Mouse (Mus musculus) E14TG2a.4 (cell line): ENCODE measurements around the gene Yaf2.
A peak's percentile ranks its signal among the peaks of the same experiment; 100 is the strongest.

Source experiments
- H3K27me3 ChIP-seq: 2 replicates; pipeline ENCODE4 v1.6.1; 2014; ENCODE audit warnings: low read length, control low read depth; ENCODE audit not compliant: insufficient read depth
- H3K36me3 ChIP-seq: 2 replicates; pipeline ENCODE4 v1.6.1; 2014; ENCODE audit warnings: low read length, control low read depth; ENCODE audit not compliant: insufficient read depth
- H3K4me1 ChIP-seq: replicated peaks from 2 replicates; pipeline ENCODE4 v1.6.1; 2014; ENCODE audit warnings: low read depth, low read length, control low read depth
- H3K4me3 ChIP-seq: replicated peaks from 2 replicates; pipeline ENCODE4 v1.5.1; 2014; ENCODE audit warnings: mild to moderate bottlenecking, low read length
- H3K9me3 ChIP-seq: 2 replicates; pipeline ENCODE4 v1.6.1; 2014; ENCODE audit warnings: low read length, control low read depth
- CTCF ChIP-seq: conservative IDR thresholded peaks from 2 replicates; pipeline ENCODE4 v1.5.1; 2014; ENCODE audit warnings: low read length
- NANOG ChIP-seq: IDR thresholded peaks from 2 replicates; pipeline ENCODE4 v1.6.1; 2014; ENCODE audit warnings: borderline replicate concordance, low read length, mixed read lengths
- POU5F1 ChIP-seq: IDR thresholded peaks from 2 replicates; pipeline ENCODE4 v1.6.1; 2014; ENCODE audit warnings: low read length, borderline replicate concordance

Gene Yaf2

GRCm38 (mm10) chr15:93274679-93275583, 61.8 kb downstream of the Yaf2 start, which contains the start of gene Gxylt1:
TSS of gene Gxylt1 (minus strand) at chr15:93275179.
- TF ChIP-seq NANOG, result no peak
- no peak for TF ChIP-seq POU5F1
- no peak for TF ChIP-seq CTCF
- Histone ChIP-seq H3K27me3 (peaks cover 4% of the 10 kb centered on the region; the same call in 1 of the 2 replicates), H3K36me3 (peaks cover under 1% of the 10 kb centered on the region; the same call in 1 of the 2 replicates), H3K4me3 (peak within 1 kb of the TSS; percentile 90), H3K9me3 (no peaks in the 10 kb centered on the region), H3K4me1 (peaks cover 44% of the 10 kb centered on the region)

GRCm38 (mm10) chr15:93273788-93274678, 62.7 kb downstream of the Yaf2 start:
- peaks cover 48% of the 10 kb centered on the region for H3K4me1 ChIP-seq
- peak overlapping the region; percentile 90 for H3K4me3 ChIP-seq
- no peaks in the 10 kb centered on the region for H3K9me3 ChIP-seq
- H3K36me3 ChIP-seq, result peaks cover 5% of the 10 kb centered on the region; the same call in 1 of the 2 replicates
- H3K27me3 ChIP-seq, result peaks cover 4% of the 10 kb centered on the region; the same call in 1 of the 2 replicates
- TF ChIP-seq CTCF, result no peak

GRCm38 (mm10) chr15:93272948-93273347, 63.8 kb downstream of the Yaf2 start:
- H3K9me3 ChIP-seq, result no peaks in the 10 kb centered on the region
- TF ChIP-seq POU5F1, result no peak
- TF ChIP-seq NANOG, result no peak
- no peak for TF ChIP-seq CTCF
- H3K4me3 ChIP-seq, result no peak overlapping the region
- peaks cover 48% of the 10 kb centered on the region for H3K4me1 ChIP-seq
- peaks cover 5% of the 10 kb centered on the region; the same call in 1 of the 2 replicates for H3K36me3 ChIP-seq
- peaks cover 4% of the 10 kb centered on the region; the same call in 1 of the 2 replicates for H3K27me3 ChIP-seq

GRCm38 (mm10) chr15:93270289-93270855, 66.4 kb downstream of the Yaf2 start:
- TF ChIP-seq POU5F1 (no peak), NANOG (no peak), CTCF (no peak)
- H3K36me3 ChIP-seq, result peaks cover 5% of the 10 kb centered on the region; the same call in 1 of the 2 replicates
- H3K9me3 ChIP-seq, result no peaks in the 10 kb centered on the region
- no peaks in the 10 kb centered on the region for H3K27me3 ChIP-seq
- 0 out of 2 replicates have a peak overlapping the region, but pooled peaks have one; percentile 17 for H3K4me3 ChIP-seq
- H3K4me1 ChIP-seq, result peaks cover 33% of the 10 kb centered on the region

GRCm38 (mm10) chr15:93269572-93269971, 67.2 kb downstream of the Yaf2 start:
- H3K4me1 ChIP-seq, result peaks cover 33% of the 10 kb centered on the region
- H3K4me3 ChIP-seq, result no peak overlapping the region
- TF ChIP-seq CTCF, result no peak
- H3K36me3 ChIP-seq, result peaks cover 12% of the 10 kb centered on the region
- no peaks in the 10 kb centered on the region for H3K27me3 ChIP-seq
- H3K9me3 ChIP-seq, result no peaks in the 10 kb centered on the region

- H3K36me3 ChIP-seq, result peaks cover 17% of the 10 kb centered on the region
- no peaks in the 10 kb centered on the region for H3K27me3 ChIP-seq
- no peak overlapping the region for H3K4me3 ChIP-seq
- no peak for TF ChIP-seq CTCF
- TF ChIP-seq POU5F1, result no peak
- TF ChIP-seq NANOG, result no peak
- H3K9me3 ChIP-seq, result no peaks in the 10 kb centered on the region
- peaks cover 21% of the 10 kb centered on the region for H3K4me1 ChIP-seq
Measured at GRCm38 (mm10) chr15:93268001-93268400, 68.7 kb downstream of the Yaf2 start.

- Histone ChIP-seq H3K36me3 (peaks cover 17% of the 10 kb centered on the region), H3K27me3 (no peaks in the 10 kb centered on the region), H3K4me3 (no peak overlapping the region), H3K9me3 (no peaks in the 10 kb centered on the region), H3K4me1 (peaks cover 19% of the 10 kb centered on the region)
- TF ChIP-seq CTCF (no peak), POU5F1 (no peak), NANOG (no peak)
Measured at GRCm38 (mm10) chr15:93267479-93267878, 69.3 kb downstream of the Yaf2 start.

- Histone ChIP-seq H3K4me3 (no peak overlapping the region), H3K9me3 (no peaks in the 10 kb centered on the region)
- TF ChIP-seq POU5F1 (no peak), CTCF (no peak), NANOG (no peak)
Measured at GRCm38 (mm10) chr15:93266361-93266760, 70.4 kb downstream of the Yaf2 start.

More at GRCm38 (mm10) chr15:93266361-93266760, 70.4 kb downstream of the Yaf2 start:
- peaks cover 19% of the 10 kb centered on the region for H3K36me3 ChIP-seq
- H3K27me3 ChIP-seq, result no peaks in the 10 kb centered on the region
- H3K4me1 ChIP-seq, result peaks cover 19% of the 10 kb centered on the region
